Comparison of ENCODE assay signal across 20 mouse cellular contexts in the genomic region with DNA sequence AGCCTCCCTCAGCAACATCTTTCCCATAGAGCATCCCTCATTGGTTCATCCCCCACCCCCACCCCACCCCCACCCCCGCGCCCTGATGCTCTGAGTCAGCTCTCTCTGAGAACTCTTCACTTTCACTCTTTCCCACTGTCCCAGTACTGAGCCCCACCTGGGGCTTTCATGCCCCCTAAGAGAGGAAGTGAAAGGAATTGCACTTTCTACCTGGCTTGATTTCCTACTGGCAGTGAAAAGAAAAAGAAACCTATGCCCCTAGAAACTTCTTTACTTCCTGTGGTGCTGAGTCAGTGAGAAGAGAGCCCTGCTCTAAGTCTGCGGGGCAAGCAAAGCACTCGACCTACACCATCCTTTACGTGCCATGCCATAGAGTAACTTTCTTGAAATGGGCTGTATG.
DNase-seq lines count a peak whose midpoint lies in the region; ATAC-seq and TF ChIP-seq lines count a peak whose summit lies in the region.
"Had no signal": no experiment of that assay in that cellular context is flagged by ENCODE, and none has a peak within 500 bp of the region (broad histone marks: within the 10 kb centered on the region; RNA-seq: fewer than 3 reads in every experiment).

No protein-coding gene starts in this region.

- DNase-seq in thymus, postnatal 0 days (ENCODE audit: low spot score): peak; percentile 7
- no peak for DNase-seq in thymus, postnatal 4 days
- DNase-seq in CD4-positive helper T cell, adult 2 months (ENCODE audit: low read depth, low spot score): peak; percentile 21
- DNase-seq in CH12.LX (ENCODE audit: extremely low read depth): peak; percentile 82
- DNase-seq in hindbrain, embryonic 10.5 days (ENCODE audit: low spot score): no peak
- DNase-seq in right cerebral cortex, adult 2 months (ENCODE audit: low spot score in 2 of 2): no peak
- DNase-seq: adrenal gland, postnatal 10 days; cerebellum, adult 11-12 months; cerebellum, adult 9-10 months; cerebellum, postnatal 25 days; gastrocnemius, postnatal 36 days; heart, adult 11 months; heart, postnatal 36 days had no signal

- in situ Hi-C loops in CH12.LX (cut with MboI; ENCODE audit: low pct_ligation_motif_present, low pct_unique_long_range_greater_than_20kb, low sequenced_read_pairs): no loop called here

- no peak overlapping the region; the same call in 1 of the 2 replicates for H3K9ac ChIP-seq in CH12.LX (ENCODE audit: insufficient read depth, low read depth)
- no peak overlapping the region for H3K9ac ChIP-seq in hindbrain, embryonic 12.5 days
- H3K9ac ChIP-seq: embryonic facial prominence, embryonic 12.5 days; forebrain, embryonic 15.5 days; heart, embryonic 13.5 days; hindbrain, embryonic 13.5 days had no signal

- no peak for TF ChIP-seq CTCF in CH12.LX (conservative IDR thresholded peaks at IDR 0.05 in 1 of 2, IDR thresholded peaks at IDR 0.05 in 1 of 2; ENCODE audit: low read depth in 2 of 2, low read length in 2 of 2)

- H3K36me3 ChIP-seq in CH12.LX (replicated peaks in 1 of 2; ENCODE audit: control insufficient read depth in 1 of 2, insufficient read depth in 1 of 2, low read length in 1 of 2): no peaks in the 10 kb centered on the region
- H3K36me3 ChIP-seq in hindbrain, embryonic 10.5 days: no peaks in the 10 kb centered on the region
- H3K36me3 ChIP-seq in hindbrain, embryonic 12.5 days: no peaks in the 10 kb centered on the region
- H3K36me3 ChIP-seq: embryonic facial prominence, embryonic 12.5 days; forebrain, embryonic 15.5 days; heart, embryonic 13.5 days; hindbrain, embryonic 13.5 days had no signal

- H3K27ac ChIP-seq in CH12.LX (ENCODE audit: insufficient read depth, low read depth): peak overlapping the region; percentile 41
- no peak overlapping the region for H3K27ac ChIP-seq in hindbrain, embryonic 10.5 days
- H3K27ac ChIP-seq in hindbrain, embryonic 12.5 days: no peak overlapping the region
- H3K27ac ChIP-seq: embryonic facial prominence, embryonic 12.5 days; forebrain, embryonic 15.5 days; heart, embryonic 13.5 days; hindbrain, embryonic 13.5 days; hindbrain, postnatal 0 days had no signal

- no peak overlapping the region for H3K4me3 ChIP-seq in CH12.LX (replicated peaks in 1 of 3; ENCODE audit: low read depth in 2 of 3, low read length in 2 of 3, poor library complexity in 1 of 3)
- H3K4me3 ChIP-seq in hindbrain, embryonic 10.5 days: no peak overlapping the region
- H3K4me3 ChIP-seq in hindbrain, embryonic 12.5 days: no peak overlapping the region
- H3K4me3 ChIP-seq: embryonic facial prominence, embryonic 12.5 days; forebrain, embryonic 15.5 days; heart, embryonic 13.5 days; hindbrain, embryonic 13.5 days had no signal

- H3K79me2 ChIP-seq in CH12.LX (replicated peaks; ENCODE audit: control insufficient read depth, extremely low read depth, insufficient read depth, poor library complexity, severe bottlenecking): no peaks in the 10 kb centered on the region

- no peaks in the 10 kb centered on the region for H3K9me3 ChIP-seq in CH12.LX (replicated peaks; ENCODE audit: low read length)
- H3K9me3 ChIP-seq in hindbrain, embryonic 10.5 days: no peaks in the 10 kb centered on the region
- H3K9me3 ChIP-seq in hindbrain, embryonic 12.5 days (replicated peaks): no peaks in the 10 kb centered on the region
- H3K9me3 ChIP-seq: embryonic facial prominence, embryonic 12.5 days; forebrain, embryonic 15.5 days; heart, embryonic 13.5 days; hindbrain, embryonic 13.5 days had no signal

- dilution Hi-C loops in CH12.LX (cut with MboI; ENCODE audit: extremely low pct_ligation_motif_present, extremely low pct_unique_long_range_greater_than_20kb, low sequenced_read_pairs): no loop called here

- TF ChIP-seq RAD21 in CH12.LX (IDR thresholded peaks at IDR 0.05; ENCODE audit: low read depth, low read length): no peak; the same call in 1 of the 2 replicates

- peak overlapping the region; percentile 93 for H3K4me2 ChIP-seq in CH12.LX (ENCODE audit: insufficient read depth, low read depth, poor library complexity, severe bottlenecking)
- H3K4me2 ChIP-seq in hindbrain, embryonic 12.5 days (replicated peaks): no peak overlapping the region
- H3K4me2 ChIP-seq: embryonic facial prominence, embryonic 12.5 days; forebrain, embryonic 15.5 days; heart, embryonic 13.5 days; hindbrain, embryonic 13.5 days had no signal

- ATAC-seq in inflammation-experienced regulatory T-cells, adult 6 months: peak; percentile 68
- no peak for ATAC-seq in hindbrain, embryonic 12.5 days (ENCODE audit: low FRiP score)
- ATAC-seq: hindbrain, postnatal 0 days had no signal

- TF ChIP-seq POLR2A in CH12.LX (IDR thresholded peaks at IDR 0.05; ENCODE audit: low read depth, low read length): no peak

- peak; percentile 87 for TF ChIP-seq EP300 in CH12.LX (IDR thresholded peaks at IDR 0.05; ENCODE audit: low read length)

- peaks cover 16 to 59% of the 10 kb centered on the region in 2 experiments for H3K4me1 ChIP-seq in CH12.LX (ENCODE audit: control insufficient read depth in 1 of 2, insufficient read depth in 2 of 2)
- H3K4me1 ChIP-seq in hindbrain, embryonic 10.5 days (replicated peaks): peaks cover 9% of the 10 kb centered on the region
- no peaks in the 10 kb centered on the region for H3K4me1 ChIP-seq in hindbrain, embryonic 12.5 days
- H3K4me1 ChIP-seq: hindbrain, embryonic 13.5 days had no signal

- 57% methylated on average over 5 of the region's 5 CpGs for WGBS in hindbrain, embryonic 10.5 days
- 62% methylated on average over 4 of the region's 5 CpGs for WGBS in hindbrain, embryonic 12.5 days

- no peaks in the 10 kb centered on the region for H3K27me3 ChIP-seq in CH12.LX (replicated peaks)
- no peaks in the 10 kb centered on the region for H3K27me3 ChIP-seq in hindbrain, embryonic 10.5 days (ENCODE audit: insufficient read depth, poor library complexity, severe bottlenecking)
- H3K27me3 ChIP-seq in hindbrain, embryonic 12.5 days: no peaks in the 10 kb centered on the region
- H3K27me3 ChIP-seq: embryonic facial prominence, embryonic 12.5 days; forebrain, embryonic 15.5 days; heart, embryonic 13.5 days; hindbrain, embryonic 13.5 days had no signal

TF ChIP-seq in CH12.LX, 34 proteins besides CTCF, POLR2A, EP300 and RAD21:
- TF ChIP-seq E2F4 (IDR thresholded peaks at IDR 0.05; ENCODE audit: insufficient replicate concordance, low read depth, low read length): no peak
- TF ChIP-seq KAT2A (IDR thresholded peaks at IDR 0.05; ENCODE audit: insufficient replicate concordance, low read length): no peak
- peak; percentile 73 for TF ChIP-seq MEF2A (IDR thresholded peaks at IDR 0.05; ENCODE audit: borderline replicate concordance, low read depth, low read length)
- TF ChIP-seq RCOR1 (conservative IDR thresholded peaks at IDR 0.05; ENCODE audit: low read depth, low read length): no peak; the same call in 1 of the 2 replicates
- TF ChIP-seq TCF12 (IDR thresholded peaks at IDR 0.05; ENCODE audit: low read depth, low read length): peak; percentile 67
- peak; percentile 93 for TF ChIP-seq MAFK (IDR thresholded peaks at IDR 0.05; ENCODE audit: insufficient replicate concordance, low read length)
- TF ChIP-seq IRF4 (IDR thresholded peaks at IDR 0.05; ENCODE audit: low read depth, low read length): peak; percentile 94
- TF ChIP-seq CHD2 (IDR thresholded peaks at IDR 0.05; ENCODE audit: low read length): peak; percentile 82
- no peak for TF ChIP-seq ZMIZ1 (IDR thresholded peaks at IDR 0.05; ENCODE audit: low read depth, low read length)
- TF ChIP-seq MYC (IDR thresholded peaks at IDR 0.05; ENCODE audit: low read depth, low read length): no peak
- no peak for TF ChIP-seq UBTF (IDR thresholded peaks at IDR 0.05; ENCODE audit: low read depth, low read length)
- TF ChIP-seq BHLHE40 (IDR thresholded peaks at IDR 0.05; ENCODE audit: low read depth, low read length): peak; percentile 90
- TF ChIP-seq ELF1 (IDR thresholded peaks at IDR 0.05; ENCODE audit: low read depth, low read length): peak; percentile 19; the same call in 1 of the 2 replicates
- no peak for TF ChIP-seq ZC3H11A (IDR thresholded peaks at IDR 0.05; ENCODE audit: low read depth, low read length)
- TF ChIP-seq POLR2AphosphoS2 (IDR thresholded peaks at IDR 0.05; ENCODE audit: low read depth, low read length): no peak
- TF ChIP-seq JUND (conservative IDR thresholded peaks at IDR 0.05; ENCODE audit: low read depth, low read length): no peak
- no peak for TF ChIP-seq MAX (IDR thresholded peaks at IDR 0.05; ENCODE audit: low read length)
- TF ChIP-seq CHD1 (IDR thresholded peaks at IDR 0.05; ENCODE audit: low read depth, low read length): no peak
- TF ChIP-seq GABPA (IDR thresholded peaks at IDR 0.05; ENCODE audit: insufficient replicate concordance, low read depth, low read length): no peak
- 0 out of 2 replicates have a peak, but pooled peaks have one; percentile 4 for TF ChIP-seq SMC3 (IDR thresholded peaks at IDR 0.05; ENCODE audit: low read depth, low read length)
- TF ChIP-seq ZNF384 (IDR thresholded peaks at IDR 0.05; ENCODE audit: low read depth, low read length): no peak
- no peak for TF ChIP-seq NELFE (IDR thresholded peaks at IDR 0.05; ENCODE audit: low read depth, low read length)
- TF ChIP-seq SIN3A (IDR thresholded peaks at IDR 0.05; ENCODE audit: low read length): no peak; the same call in 1 of the 2 replicates
- peak; percentile 78; the same call in 1 of the 2 replicates for TF ChIP-seq MAZ (IDR thresholded peaks at IDR 0.05; ENCODE audit: low read depth, low read length)
- no peak for TF ChIP-seq ZKSCAN1 (IDR thresholded peaks at IDR 0.05; ENCODE audit: borderline replicate concordance, low read depth, low read length)
- TF ChIP-seq USF2 (conservative IDR thresholded peaks at IDR 0.05; ENCODE audit: low read depth, low read length): no peak
- TF ChIP-seq MXI1 (IDR thresholded peaks at IDR 0.05; ENCODE audit: low read depth, low read length): 0 out of 2 replicates have a peak, but pooled peaks have one; percentile 17
- TF ChIP-seq HCFC1 (IDR thresholded peaks at IDR 0.05; ENCODE audit: low read depth, low read length): no peak
- peak; percentile 95 for TF ChIP-seq ETS1 (conservative IDR thresholded peaks at IDR 0.05; ENCODE audit: low read depth, low read length)
- 0 out of 2 replicates have a peak, but pooled peaks have one; percentile 14 for TF ChIP-seq TBP (conservative IDR thresholded peaks at IDR 0.05; ENCODE audit: low read depth, low read length)
- TF ChIP-seq JUN (IDR thresholded peaks at IDR 0.05; ENCODE audit: insufficient read depth, low read depth, low read length): peak; percentile 53; the same call in 1 of the 2 replicates
- TF ChIP-seq NRF1 (IDR thresholded peaks at IDR 0.05; ENCODE audit: low read depth, low read length): no peak
- no peak for TF ChIP-seq USF1 (IDR thresholded peaks at IDR 0.05; ENCODE audit: low read depth, low read length)
- TF ChIP-seq PAX5 (IDR thresholded peaks at IDR 0.05; ENCODE audit: low read length): no peak

Comparison
In these comparisons a context has a peak if more than half of its experiments do, and no peak if none do; other contexts are left out.
1. DNase-seq: peak in thymus, postnatal 0 days (single experiment), CD4-positive helper T cell, adult 2 months (single experiment) and CH12.LX (single experiment); none in thymus, postnatal 4 days (single experiment), hindbrain, embryonic 10.5 days (single experiment) and right cerebral cortex, adult 2 months (0 of 2).